Mouse (Mus musculus): ENCODE measurements at regions not wholly inside any gene's neighbourhood (a gene's known extent, or its start where the extent isn't known, plus 50 kb on each side); places are given as distances from the start of the nearest gene placed in this dataset.

GRCm38 (mm10) chr9:74342176-74342575 is 232.0 kb downstream of the Wdr72 start:
- peak; percentile 56 to 60 for DNase-seq

GRCm38 (mm10) chr9:74345027-74345426 is 234.9 kb downstream of the Wdr72 start:
- no peak for DNase-seq

DNA sequence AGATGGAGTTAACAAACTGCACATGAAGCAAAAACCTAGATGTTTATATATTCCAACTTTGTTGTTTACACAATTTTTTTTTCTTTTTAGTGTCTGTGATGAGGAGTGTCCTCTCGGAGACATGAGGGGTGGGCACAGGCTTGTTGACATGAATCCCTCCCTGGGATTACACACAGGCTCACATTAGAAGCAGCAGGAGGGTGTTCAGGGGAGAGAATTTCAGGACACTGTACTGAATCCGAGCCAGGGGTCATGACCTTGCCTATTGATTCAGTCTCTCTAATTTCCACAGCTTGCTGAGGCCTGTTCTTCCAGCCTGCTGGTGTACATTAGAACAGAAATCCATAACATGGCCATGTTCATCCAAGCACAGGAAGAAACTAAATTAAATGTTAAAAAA is 238.6 kb downstream of the Wdr72 start:
- peak in 1 of 2 experiments; percentile 11 for DNase-seq

DNA sequence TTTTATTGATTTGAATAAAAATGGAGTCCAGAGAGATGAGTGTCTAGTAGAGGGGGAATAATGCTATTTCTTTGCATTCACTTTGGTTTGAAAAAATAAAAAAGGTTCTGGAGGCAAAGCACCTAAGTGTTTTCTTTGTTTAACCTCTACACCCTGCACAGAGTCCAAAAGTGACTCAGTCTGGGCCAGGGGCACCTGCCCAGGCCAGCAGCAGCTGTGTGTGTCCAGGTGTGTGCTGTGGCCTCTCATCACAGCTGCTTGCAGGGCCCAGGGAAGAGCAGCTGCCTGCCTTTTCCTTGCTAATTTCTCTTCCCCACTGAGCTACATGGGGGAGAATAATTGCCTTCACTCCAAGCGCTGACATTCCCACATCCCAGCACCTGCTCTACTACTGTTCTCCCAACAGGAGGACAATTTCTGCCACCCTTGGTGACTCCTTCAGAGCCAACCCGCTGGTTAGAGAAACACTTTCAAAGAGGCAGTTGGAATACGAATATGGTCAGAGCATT is 255.8 kb downstream of the Wdr72 start:
- no peak for DNase-seq

DNA sequence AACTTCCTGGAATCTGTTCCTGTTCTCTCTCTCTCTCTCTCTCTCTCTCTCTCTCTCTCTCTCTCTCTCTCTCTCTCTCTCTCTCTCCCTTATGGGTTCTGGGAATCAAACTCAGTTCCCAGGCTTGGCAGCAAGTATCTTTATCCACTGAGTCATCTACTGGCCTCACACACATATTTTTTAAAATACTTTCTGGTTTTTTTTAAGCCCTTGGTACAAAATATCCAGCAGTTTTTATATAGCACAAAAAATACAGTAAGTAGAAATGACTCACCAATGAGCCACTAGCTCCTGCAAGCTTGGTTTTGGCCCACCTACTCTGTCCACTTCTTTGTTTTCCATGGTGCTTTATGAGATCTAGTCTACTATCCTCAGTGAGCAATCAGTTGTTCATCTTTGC is 266.0 kb downstream of the Wdr72 start:
- no peak for DNase-seq

DNA sequence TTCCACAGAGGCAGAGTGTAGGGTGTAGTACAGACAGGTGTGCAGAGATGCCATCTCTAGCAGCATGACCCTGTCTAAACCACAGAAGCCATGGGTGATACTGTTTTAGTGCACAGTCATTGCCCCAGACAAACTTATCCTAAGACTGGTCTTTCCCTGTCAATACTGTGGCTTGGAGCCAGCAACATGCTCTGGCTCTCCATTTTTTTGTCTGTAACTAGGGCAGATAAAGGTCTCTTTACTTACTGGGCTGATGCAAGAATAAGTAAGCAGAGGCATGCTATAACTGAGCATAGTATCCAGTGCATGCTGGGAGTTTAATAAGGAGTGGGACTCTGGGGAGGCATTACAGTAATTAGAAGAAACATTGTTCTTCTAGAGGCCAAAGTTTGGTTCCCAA is 267.0 kb downstream of the Wdr72 start:
- no peak for DNase-seq

- DNase-seq, result no peak
Observed at GRCm38 (mm10) chr9:74384206-74384896, 274.2 kb downstream of the Wdr72 start.

DNA sequence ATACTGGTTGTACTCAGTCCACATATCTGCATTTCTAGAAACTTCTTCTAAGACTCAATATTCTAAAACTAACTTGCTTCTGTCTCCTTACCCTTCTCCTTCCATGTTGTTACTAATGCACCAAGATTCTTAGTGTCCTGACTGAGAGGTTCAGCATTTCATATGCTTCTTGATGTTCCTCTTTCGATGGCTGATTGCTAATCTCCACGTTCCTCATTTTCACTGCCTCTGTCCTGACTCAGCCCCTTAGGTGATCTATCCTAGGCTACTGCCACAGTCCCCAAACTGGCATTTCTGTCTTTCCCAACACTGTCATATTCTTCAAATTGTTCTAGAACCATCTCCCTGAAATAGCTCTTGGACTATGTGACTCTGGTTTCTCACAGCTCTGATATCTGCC is 315.4 kb downstream of the Wdr72 start:
- no peak for DNase-seq

- no peak for DNase-seq
Observed at GRCm38 (mm10) chr9:74449981-74450380, 339.8 kb downstream of the Wdr72 start.

- no peak for DNase-seq
Observed at GRCm38 (mm10) chr9:74461084-74461483, 350.9 kb downstream of the Wdr72 start.

DNA sequence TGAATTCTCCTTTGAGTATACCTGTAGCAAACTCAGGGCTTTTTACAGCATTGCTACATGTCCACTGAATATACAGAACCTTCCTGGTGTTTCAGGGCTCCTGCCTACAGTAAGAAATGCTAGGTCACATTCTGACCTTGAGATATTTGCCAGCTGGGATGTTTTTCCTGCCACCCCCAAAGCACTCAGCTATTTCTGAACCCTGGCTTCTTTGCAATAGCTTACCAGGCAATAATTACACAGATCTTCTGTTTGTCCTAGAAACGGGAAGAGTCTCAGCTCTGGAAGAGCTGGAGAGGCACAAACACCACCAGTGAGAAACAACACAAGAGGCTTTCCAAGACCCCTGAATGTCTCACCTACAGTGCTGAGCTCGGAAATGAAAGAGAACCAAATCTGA is 366.7 kb downstream of the Wdr72 start:
- peak in 1 of 2 experiments; percentile 12 for DNase-seq

GRCm38 (mm10) chr9:74479273-74479672 is 369.1 kb downstream of the Wdr72 start:
- no peak for DNase-seq

- no peak for DNase-seq
Observed at GRCm38 (mm10) chr9:74513887-74514286, 347.8 kb upstream of the Onecut1 start.

DNA sequence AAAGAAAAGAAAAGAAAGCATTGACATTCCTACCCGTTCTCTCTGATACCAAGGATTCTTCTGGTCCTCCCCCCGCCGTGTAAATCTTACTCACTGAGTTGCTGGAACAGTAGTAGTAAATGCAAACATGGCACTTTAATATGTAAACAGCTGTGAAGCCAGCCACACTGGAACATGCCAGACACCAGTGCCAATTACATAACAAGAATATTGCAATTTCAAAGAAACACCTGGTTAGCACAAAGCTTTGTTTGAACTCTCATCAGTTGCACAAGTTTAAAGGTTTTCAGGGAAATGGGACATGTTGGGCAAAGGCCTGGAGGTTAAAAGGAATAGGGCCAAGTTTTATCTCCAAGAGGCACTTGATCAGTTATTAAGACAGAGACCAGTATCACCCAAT is 333.2 kb upstream of the Onecut1 start:
- DNase-seq, result no peak

DNA sequence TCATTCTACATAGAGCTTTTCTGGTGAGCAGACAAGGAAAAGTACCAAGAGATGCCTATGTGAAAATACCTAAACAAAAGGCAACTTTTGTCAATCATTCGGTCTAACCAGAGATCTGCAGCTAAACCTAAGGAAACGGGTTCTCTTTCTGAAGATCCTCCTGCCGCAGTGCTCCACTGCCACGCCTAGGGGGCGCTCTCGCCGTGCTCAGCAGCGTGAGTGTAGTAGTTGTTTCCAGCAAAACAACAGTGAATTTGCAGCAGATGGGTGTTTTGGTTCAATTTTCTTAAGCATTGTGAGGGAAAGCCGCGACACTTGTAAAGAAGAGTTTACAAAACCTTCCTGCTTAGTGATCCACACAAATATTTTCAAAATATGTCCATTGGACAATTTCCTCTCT is 331.4 kb upstream of the Onecut1 start:
- peak; percentile 71 to 78 for DNase-seq

DNA sequence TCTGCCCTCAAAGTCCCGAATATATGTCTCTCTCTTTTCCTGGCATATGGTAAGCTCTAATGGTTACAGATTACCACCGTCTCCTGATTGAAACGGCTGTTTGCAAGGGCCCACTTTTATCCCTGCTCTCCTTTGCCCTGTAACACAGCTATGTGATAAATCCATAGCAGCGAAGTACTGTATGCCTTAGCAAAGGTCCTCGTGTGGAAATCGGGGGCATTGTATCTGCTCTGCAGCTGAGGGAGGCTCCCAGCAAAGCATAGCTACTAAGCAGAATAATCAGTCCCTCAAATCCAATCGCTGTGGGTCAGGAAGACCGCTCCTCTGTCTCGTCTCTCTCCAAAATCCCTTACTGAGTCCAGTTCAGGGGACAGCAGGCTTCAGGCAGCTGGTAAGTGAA is 331.0 kb upstream of the Onecut1 start:
- no peak for DNase-seq

DNA sequence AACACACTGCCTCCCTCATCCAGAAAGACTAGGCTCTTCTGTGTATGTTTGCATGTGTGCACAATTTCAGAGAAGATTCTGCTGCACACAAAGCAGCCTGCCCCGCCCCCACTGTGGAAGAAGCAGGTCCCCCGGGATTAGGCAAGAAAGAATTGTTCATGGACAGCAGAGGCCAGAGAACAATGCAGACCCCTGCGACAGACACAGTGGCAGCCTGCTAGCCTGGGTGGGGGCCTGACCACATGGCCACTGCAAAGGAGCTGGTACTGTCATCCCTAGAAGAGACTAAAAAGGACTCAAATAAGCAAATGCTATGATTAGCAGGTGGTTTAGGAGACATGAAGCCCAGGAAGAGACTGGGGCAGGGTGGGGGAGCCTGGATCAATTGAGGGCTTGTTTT is 329.7 kb upstream of the Onecut1 start:
- no peak for DNase-seq

- DNase-seq, result peak; percentile 2 to 42
Observed at GRCm38 (mm10) chr9:74534976-74535375, 326.7 kb upstream of the Onecut1 start.

DNA sequence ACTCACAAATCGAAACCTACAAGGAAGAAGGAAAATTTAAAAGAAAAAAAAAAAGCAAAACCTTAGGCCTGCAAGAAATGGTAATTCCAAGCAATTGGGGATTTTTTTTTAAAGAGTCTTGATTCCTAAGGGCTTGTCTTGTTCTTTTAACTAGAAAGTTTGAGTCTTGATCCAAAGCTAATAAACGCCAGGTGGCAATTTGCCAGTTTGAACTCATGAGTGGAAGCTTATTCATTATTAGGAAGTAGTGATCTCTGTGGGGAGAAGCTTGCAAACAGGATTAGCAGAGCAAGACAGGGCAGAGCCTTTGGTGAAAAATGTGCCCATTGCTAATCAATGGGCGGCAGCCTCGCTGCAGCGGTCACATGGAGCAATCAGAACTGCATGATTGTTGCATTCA is 305.6 kb upstream of the Onecut1 start:
- no peak for DNase-seq

GRCm38 (mm10) chr9:74592757-74593156 is 269.0 kb upstream of the Onecut1 start:
- no peak for DNase-seq

DNA sequence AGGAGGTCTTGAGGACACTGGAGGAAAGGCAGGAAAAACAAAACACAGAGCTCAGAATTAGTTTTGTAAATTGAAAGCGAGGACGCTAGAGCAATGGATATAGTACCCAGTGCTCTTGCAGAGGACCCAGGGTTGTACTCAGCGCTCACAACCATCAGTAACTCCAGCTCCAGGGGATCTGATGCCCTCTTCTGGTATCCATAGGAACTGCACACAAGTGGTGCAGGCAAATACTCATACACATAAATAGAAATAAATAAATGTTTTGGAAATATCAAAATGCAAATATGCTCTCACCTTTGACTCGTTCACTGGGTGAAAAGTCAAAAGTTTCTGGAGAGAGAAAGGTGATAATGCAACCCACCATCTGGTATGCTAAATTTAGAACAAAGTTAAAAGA is 267.8 kb upstream of the Onecut1 start:
- DNase-seq, result no peak

DNA sequence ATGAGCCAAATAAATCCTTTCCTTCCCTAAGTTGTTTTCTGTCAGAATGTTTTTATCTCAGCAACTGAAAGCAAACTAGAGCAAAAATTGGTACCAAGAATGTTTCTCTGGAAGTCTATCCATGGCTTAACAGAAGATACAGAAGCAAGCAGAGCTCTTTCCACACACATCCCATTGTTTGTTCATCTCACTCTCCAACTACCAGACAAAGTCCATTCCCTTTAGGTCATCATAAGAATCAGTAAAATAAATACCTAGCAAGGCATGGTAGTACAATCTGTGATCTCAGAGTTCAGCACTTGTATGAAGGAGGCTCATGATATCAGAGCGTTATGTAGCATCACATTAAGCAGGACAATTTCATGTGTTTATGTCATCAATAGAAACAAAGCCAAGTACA is 257.3 kb upstream of the Onecut1 start:
- DNase-seq, result no peak

DNA sequence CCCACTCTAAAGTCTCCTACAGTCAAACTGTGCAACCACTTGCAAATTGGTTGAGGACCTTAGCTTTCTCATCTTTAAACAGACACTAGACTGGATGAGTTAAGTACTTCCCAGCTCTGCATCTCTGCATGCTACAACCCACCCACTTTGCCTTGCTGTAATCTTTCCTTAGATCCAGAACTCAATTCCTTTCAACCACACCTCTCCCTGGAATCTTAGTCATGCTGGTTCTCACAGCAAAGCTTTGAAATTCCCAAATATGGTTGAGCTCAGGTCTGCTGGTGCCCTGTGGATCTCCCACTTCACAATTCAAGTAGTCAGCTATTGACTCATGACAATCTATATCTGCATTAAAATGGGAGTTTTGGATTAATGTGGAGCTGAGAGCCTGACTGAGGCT is 239.8 kb upstream of the Onecut1 start:
- DNase-seq, result no peak

DNA sequence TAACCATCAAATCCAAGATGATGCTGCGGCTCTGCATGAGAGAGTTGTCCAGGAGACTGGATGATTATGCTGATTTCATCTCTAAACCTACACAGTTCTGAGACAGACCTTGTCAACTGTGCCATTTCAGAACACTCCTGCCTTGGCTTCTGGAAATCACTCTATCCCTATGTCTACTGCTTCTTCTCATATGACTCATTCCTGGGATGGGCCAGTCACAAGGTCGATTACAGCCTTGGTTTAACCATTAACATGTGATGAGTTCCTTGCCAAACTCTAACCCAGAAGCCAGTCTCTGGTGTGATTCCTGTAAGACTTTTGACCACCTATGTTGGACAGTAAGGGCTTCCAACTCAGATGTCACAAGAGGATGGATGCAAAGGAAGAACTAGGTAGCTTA is 216.3 kb upstream of the Onecut1 start:
- DNase-seq, result no peak

- no peak for DNase-seq
Observed at GRCm38 (mm10) chr9:74650036-74650435, 211.7 kb upstream of the Onecut1 start.
